Mouse (Mus musculus) thymus, adult 2 months (tissue): ENCODE measurements around the gene Syngr2.

Source experiments
- CTCF ChIP-seq: fragments of 200-500 bp; IDR thresholded peaks from 2 replicates; pipeline ENCODE4 v1.5.1; 2012; ENCODE audit warnings: mild to moderate bottlenecking, control low read depth, low read length, moderate library complexity, borderline replicate concordance; ENCODE audit not compliant: control insufficient read depth, poor library complexity, insufficient read depth; ENCODE audit errors: extremely low read depth
- POLR2A ChIP-seq: fragments of 200-500 bp; IDR thresholded peaks from 2 replicates; pipeline ENCODE4 v1.6.1; 2012; ENCODE audit warnings: mild to moderate bottlenecking, low read length, control low read depth, moderate library complexity; ENCODE audit not compliant: control insufficient read depth, poor library complexity, insufficient read depth; ENCODE audit errors: extremely low read depth

DNA sequence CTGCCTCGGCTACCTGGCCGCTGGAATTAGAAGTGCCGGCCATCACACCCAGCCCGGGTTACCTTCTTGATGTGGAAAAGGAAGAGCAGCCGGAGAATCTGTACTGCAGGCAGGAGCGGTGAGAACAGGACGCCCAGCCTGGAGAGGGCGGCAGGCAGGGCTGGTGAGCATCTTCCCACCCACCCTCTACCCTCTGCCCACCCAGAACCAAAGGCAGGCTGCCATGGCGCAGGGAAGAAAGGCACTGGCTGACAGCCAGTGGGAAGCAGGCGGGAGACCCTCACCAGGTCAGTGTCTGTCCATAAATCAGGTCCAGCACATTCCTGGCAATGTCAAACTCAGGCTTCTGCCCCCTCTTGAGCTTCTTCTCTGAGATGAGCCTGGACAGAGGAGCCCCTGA is 39.1 kb upstream of the Syngr2 start:
- TF ChIP-seq CTCF (no peak), POLR2A (no peak)
